In genomic region chr2:180307680-180308079, GRCm38 (mm10) we compare ENCODE assay signal across 1 mouse cellular context.
TF ChIP-seq lines count a peak whose summit lies in the region.

No protein-coding gene starts in this region.

TF ChIP-seq in CH12.LX, 34 proteins besides CTCF, POLR2A, EP300 and RAD21 (continued from another document):
- TF ChIP-seq ETS1 (conservative IDR thresholded peaks at IDR 0.05; ENCODE audit: low read depth, low read length) (peak; percentile 88), IRF4 (IDR thresholded peaks at IDR 0.05; ENCODE audit: low read depth, low read length) (peak; percentile 77), CHD1 (IDR thresholded peaks at IDR 0.05; ENCODE audit: low read depth, low read length) (no peak), ZKSCAN1 (IDR thresholded peaks at IDR 0.05; ENCODE audit: borderline replicate concordance, low read depth, low read length) (no peak), MAZ (IDR thresholded peaks at IDR 0.05; ENCODE audit: low read depth, low read length) (0 out of 2 replicates have a peak, but pooled peaks have one; percentile 23), ZMIZ1 (IDR thresholded peaks at IDR 0.05; ENCODE audit: low read depth, low read length) (no peak), USF1 (IDR thresholded peaks at IDR 0.05; ENCODE audit: low read depth, low read length) (no peak), KAT2A (IDR thresholded peaks at IDR 0.05; ENCODE audit: insufficient replicate concordance, low read length) (no peak), NELFE (IDR thresholded peaks at IDR 0.05; ENCODE audit: low read depth, low read length) (no peak; the same call in 1 of the 2 replicates), JUN (IDR thresholded peaks at IDR 0.05; ENCODE audit: insufficient read depth, low read depth, low read length) (peak; percentile 89), NRF1 (IDR thresholded peaks at IDR 0.05; ENCODE audit: low read depth, low read length) (no peak), TCF12 (IDR thresholded peaks at IDR 0.05; ENCODE audit: low read depth, low read length) (no peak), HCFC1 (IDR thresholded peaks at IDR 0.05; ENCODE audit: low read depth, low read length) (no peak), USF2 (conservative IDR thresholded peaks at IDR 0.05; ENCODE audit: low read depth, low read length) (no peak), CHD2 (IDR thresholded peaks at IDR 0.05; ENCODE audit: low read length) (no peak), ZC3H11A (IDR thresholded peaks at IDR 0.05; ENCODE audit: low read depth, low read length) (no peak), ZNF384 (IDR thresholded peaks at IDR 0.05; ENCODE audit: low read depth, low read length) (peak; percentile 70), PAX5 (IDR thresholded peaks at IDR 0.05; ENCODE audit: low read length) (no peak), UBTF (IDR thresholded peaks at IDR 0.05; ENCODE audit: low read depth, low read length) (no peak), MXI1 (IDR thresholded peaks at IDR 0.05; ENCODE audit: low read depth, low read length) (no peak), ELF1 (IDR thresholded peaks at IDR 0.05; ENCODE audit: low read depth, low read length) (no peak), MEF2A (IDR thresholded peaks at IDR 0.05; ENCODE audit: borderline replicate concordance, low read depth, low read length) (0 out of 2 replicates have a peak, but pooled peaks have one; percentile 16), RCOR1 (conservative IDR thresholded peaks at IDR 0.05; ENCODE audit: low read depth, low read length) (no peak), TBP (conservative IDR thresholded peaks at IDR 0.05; ENCODE audit: low read depth, low read length) (no peak), SMC3 (IDR thresholded peaks at IDR 0.05; ENCODE audit: low read depth, low read length) (no peak), JUND (conservative IDR thresholded peaks at IDR 0.05; ENCODE audit: low read depth, low read length) (peak; percentile 76)
TF ChIP-seq in CH12.LX: peak in this region for 10.
